Mouse (Mus musculus) lung, postnatal 14 days (tissue): ENCODE data around the gene Rnf151.
"Not testable (repeated sequence)": the region's sequence is repeated elsewhere in the genome, so short reads cannot be mapped to it uniquely, and the experiment has no call there.

Experiments used
- DNase-seq: peaks from one replicate; pipeline ENCODE4 v3.0.0; 2021

Gene Rnf151

DNA sequence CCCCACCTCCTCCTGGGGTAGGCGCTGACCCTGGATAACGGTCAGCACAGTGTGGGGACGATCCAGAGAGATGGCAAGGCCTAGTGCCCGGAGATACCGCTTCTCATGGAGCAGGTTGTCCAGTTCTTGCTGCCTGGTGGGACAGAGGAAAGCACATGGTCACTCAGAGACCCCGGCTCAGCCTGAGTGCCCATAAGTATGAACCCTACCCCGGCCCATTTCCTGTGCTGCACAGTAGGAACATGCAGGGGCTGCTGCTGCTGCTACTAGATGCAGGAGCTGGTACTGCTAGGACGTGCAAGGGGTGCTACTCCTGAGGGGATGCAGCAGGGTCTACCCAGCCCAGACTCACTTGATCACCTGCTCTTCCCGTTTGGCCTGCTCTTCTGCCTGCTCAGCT, 16.6 kb downstream of the Rnf151 start:
- no peak for DNase-seq

DNA sequence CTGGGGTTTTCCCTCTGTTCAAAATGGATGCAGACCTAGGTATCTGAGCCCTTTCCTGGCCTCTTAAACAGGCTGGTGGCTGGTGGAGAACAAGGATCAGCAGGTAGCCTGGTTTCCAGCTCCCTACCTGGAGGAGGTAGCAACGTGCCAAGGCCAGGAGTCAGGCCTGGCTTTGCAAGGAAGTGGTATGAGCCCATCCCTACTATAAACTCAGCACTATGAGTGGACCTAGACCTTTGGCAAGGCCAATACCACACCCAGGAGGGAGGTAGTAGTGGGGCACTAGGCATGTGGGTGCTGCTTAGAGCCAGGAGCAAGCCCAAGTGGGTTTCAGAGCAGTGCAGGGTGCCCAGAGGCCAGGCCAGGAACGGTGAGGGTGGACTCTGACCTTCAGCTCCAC, 18.4 kb downstream of the Rnf151 start:
- DNase-seq, result no peak

DNA sequence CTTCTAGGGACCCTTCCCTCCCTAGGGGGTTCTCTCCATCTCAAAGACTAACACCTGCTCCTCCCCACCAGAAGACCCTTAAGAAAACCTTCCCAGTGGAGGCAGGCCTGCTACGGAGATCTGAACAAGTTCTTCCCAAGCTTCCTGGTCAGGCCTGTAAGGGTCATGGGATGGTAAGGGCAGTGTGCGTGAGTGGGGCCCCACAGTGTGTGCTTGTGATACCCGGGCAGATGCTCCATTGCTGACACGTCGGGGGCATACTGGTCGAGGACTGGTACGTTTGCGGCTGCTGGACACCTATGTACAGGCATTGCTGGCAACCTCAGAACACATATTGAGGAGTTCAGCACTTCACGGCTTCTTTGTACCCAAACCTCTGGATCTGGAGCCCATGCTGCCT, 19.1 kb downstream of the Rnf151 start:
- DNase-seq, result no peak

DNA sequence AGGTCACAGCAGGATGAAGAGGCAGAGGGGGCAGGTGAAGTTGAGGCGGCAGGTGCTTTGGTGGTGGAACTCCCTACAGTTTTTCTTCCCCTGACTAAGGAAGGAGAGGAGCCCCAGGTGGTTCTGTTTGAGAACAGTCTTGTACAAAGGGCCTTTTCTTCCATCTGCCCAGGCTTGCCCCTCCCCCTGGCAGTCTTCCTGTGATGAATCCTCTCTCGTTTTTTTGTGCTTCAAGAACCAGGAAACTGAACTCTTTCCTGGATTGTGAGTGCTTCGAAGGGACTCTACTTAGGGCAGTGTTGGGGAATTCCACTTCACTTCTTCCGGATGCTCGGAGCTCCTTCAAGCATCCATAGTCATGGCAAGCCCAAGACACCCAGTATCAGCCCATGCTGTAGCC, 19.9 kb downstream of the Rnf151 start:
- no peak for DNase-seq

GRCm38 (mm10) chr17:24696011-24696697, 21.7 kb downstream of the Rnf151 start, which contains the start of the genes Gfer and Noxo1:
Gene Gfer, minus strand, starts transcription at chr17:24696156.
Gene Noxo1, plus strand, starts transcription at chr17:24696234.
- peak; percentile 89 for DNase-seq

- no peak for DNase-seq
Observed at GRCm38 (mm10) chr17:24695326-24696010, 22.4 kb downstream of the Rnf151 start.

DNA sequence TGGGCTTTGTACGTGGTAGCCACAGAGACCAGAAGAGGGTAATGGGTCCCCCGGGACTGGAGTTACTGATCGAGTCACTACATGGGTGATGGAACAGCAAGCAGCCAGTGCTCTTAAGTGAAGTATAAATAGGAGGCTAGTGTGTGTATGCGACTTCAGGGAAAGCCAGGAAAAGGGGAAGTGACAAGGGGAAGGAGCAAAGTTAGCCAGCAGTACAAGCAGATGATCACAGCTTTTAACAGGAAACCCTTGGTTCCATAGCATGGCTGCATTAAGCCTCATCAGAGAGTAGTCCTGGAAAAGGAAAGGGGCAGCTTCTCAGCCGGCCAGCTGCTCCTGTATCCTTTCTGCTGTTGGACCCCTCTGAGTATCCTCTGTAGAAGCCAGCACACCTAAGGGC, 25.5 kb downstream of the Rnf151 start:
- no peak for DNase-seq

DNA sequence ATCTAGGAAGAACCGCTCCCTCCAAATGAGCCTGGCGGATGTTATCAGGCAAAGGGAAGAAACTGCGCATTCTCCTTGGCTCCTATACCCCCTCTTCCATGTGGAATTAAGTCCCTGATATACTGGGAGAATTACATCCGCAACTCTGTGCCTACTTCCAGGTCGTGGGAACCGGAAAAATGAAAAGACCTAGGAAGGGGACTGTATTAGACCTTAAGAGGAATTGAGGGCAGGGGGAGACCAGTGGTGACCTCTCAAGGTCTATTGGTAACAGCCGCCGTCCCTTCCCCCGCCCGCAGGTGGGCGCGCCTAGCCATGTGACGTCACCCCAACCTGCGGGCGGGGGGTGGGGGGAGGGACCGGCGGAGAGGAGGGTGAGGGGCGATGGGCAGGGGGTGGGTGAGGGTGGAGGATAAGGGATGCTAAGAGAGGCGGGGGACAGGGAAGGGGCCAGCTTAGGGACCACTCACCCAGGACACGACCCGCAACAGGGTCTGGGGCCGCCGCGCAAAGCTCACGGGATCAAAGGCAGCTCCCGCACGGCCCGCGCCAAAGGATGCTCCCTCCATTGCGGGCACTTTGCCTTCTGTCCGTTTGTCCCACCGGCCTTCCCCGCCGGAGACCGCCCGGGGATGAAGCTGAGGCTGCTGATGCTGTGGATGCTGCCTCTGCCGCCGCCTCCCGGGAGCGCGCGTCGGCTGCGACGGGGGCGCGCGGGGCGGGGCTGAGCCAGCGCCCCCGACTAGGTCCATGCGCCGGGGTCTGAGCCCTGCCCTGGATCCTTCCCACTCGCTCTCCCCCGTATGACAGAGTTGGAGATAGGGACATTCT, 28.4 kb downstream of the Rnf151 start, which contains the start of gene Syngr3:
Gene Syngr3, minus strand, starts transcription at position 705 of the 831 bp plus-strand sequence.
- DNase-seq, result no peak

DNA sequence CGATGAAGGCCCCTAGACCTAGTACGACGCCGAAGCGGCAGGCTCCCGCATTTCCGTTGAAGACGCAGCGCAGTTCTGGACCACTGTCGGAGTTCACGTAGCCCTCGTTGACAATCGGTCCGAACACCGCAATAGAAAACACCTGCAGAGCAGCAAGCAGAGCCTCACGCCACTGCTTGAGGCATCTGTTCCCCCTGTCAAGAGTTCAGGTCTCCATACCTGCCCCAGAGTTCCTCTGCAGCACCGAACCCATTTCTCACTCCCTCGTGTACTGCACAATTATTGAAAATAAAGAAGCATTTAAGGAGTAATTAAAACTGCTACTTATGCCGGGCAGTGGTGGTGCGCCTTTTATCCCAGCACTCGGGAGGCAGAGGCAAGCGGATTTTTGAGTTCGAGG, 30.3 kb downstream of the Rnf151 start:
- no peak for DNase-seq

GRCm38 (mm10) chr17:24687146-24687595, 30.7 kb downstream of the Rnf151 start:
- DNase-seq, result peak; percentile 64

- peak; percentile 49 for DNase-seq
Observed at GRCm38 (mm10) chr17:24686514-24686913, 31.3 kb downstream of the Rnf151 start.

- no peak for DNase-seq
Observed at GRCm38 (mm10) chr17:24677500-24678080, 40.3 kb downstream of the Rnf151 start.

DNA sequence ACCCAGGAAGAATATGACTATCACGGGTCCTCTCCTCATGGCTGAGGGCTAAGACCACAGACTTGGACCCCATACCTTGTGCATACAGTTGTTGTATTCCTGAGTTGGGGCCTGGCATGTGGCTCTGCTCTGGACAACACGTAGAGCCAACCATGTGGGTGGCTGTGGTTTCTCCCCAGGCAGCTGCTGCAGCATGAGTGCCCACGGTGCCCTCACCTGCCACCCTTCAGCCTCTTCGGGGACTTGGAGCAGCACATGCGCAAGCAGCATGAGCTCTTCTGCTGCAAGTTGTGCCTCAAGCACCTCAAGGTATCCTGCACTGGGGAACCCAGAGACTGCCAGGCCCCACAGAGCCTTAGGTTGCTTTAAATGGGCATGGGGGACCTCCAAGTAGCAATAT, 41.0 kb downstream of the Rnf151 start:
- no peak for DNase-seq

GRCm38 (mm10) chr17:24676187-24676586, 41.7 kb downstream of the Rnf151 start:
- DNase-seq, result peak; percentile 81

DNA sequence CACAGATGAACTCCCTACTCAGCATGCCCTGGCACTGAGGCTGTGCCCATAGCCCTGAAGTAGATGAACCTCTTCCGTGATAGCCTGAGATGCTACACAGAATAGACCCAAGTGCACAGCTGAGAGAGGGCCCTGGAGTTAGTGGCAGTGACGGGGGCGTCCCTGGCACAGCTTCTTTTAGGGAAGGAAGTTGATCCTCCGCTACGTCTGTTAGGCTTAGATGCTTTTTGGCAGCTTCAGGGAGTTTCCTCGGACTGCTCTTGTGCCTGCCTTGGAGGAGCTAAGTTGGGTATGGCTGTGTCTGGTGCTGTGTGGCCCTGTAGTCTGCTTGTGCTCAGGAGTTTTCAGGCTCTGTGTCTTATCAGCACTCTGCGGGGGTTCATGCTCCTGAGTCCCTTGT, 43.6 kb downstream of the Rnf151 start:
- DNase-seq, result no peak

- peak; percentile 63 for DNase-seq
Observed at GRCm38 (mm10) chr17:24672141-24672540, 45.7 kb downstream of the Rnf151 start.

- DNase-seq, result no peak
Observed at GRCm38 (mm10) chr17:24671346-24671745, 46.5 kb downstream of the Rnf151 start.

DNA sequence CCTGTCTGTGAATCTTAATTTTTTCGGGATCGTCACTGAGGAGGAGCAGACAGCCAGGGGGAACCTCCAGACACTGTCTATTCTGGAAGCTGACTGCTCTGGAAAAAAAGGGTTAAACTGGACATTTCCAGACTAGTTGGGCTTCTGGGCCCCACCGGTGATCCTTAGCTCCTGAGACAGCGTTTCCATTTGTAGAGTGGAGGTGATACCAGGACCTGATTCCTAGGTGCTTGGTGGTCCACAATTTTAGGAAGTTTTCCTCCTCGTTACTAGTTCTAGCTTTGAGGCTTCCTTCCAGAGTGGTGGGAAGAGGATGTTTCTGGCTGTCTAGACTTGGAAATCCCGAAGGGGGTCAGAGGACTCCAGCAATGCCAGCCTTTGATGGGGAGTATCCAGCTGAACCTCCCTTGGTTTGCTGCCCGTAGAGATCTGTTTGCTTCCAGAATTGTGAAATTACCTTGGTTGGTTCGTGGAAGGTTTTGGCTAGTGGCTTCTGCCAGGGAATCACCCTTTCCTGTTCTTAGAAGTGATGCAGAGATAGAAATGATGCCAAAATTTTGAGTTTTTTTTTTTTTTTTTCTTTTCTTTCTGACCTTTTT, 47.5 kb downstream of the Rnf151 start:
- no peak for DNase-seq

- DNase-seq, result peak; percentile 98
Observed at GRCm38 (mm10) chr17:24669545-24670245, 48.2 kb downstream of the Rnf151 start, which contains the start of gene Zfp598. Gene Zfp598, plus strand, starts transcription at chr17:24669687.

DNA sequence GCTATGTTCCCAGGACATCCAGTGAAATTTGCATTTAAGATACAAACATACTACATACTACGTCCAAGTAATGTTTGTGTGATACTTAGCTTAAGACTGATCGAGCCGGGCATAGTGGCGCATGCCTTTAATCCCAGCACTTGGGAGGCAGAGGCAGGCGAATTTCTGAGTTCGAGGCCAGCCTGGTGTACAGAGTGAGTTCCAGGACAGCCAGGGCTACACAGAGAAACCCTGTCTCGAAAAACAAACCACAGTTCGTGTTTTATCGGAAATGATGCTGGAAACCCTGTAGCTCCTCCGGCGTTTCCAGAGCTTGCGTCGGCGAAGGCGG, 48.7 kb downstream of the Rnf151 start:
- not testable (repeated sequence) for DNase-seq

GRCm38 (mm10) chr17:24667416-24667815, 50.4 kb downstream of the Rnf151 start:
- DNase-seq, result peak; percentile 82

DNA sequence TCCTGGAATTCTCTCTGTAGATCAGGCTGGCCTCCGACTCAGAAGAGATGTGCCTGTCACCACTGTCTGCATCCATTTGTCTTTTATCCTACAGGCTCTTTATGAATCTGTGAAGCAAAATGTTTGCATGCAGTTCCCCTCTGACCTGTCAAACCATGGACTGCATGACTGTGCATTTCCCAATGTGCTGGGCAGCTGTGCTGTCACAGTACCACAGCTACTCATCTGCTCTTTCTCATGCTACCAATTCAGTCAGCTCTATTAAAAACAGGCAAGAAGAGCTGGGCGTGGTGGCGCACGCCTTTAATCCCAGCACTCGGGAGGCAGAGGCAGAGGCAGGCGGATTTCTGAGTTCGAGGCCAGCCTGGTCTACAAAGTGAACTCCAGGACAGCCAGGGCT, 50.9 kb downstream of the Rnf151 start:
- DNase-seq, result not testable (repeated sequence)
